Mouse (Mus musculus): ENCODE data around the gene Dhrs4. TPM values are rescaled to one million over a fixed set of nuclear protein-coding genes. Genes with fewer than 3 reads are reported as not detected.

The Dhrs4 gene
- total and polyA plus RNA-seq, 3 experiments: 22.7 to 34.2 TPM; not detected in 1

DNA sequence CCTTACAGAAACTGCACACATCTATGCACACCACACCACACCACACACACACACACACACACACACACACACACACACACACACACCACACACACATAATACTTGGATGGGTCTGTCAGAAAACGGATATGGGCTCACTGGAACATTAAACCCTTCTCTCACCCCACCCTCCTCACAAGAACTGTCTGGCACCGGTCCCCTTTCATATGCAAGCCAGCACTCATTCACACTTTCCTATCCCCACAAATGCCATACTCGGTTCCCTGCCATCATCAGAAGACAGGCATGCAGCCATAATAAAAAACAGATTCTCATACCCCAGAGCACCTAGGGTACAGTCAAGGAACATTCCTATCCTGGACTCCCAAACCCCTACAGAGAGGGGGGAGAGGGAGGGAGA lies 13.5 kb downstream of the Dhrs4 start:
- no peak overlapping the region for H3K9ac ChIP-seq (ENCODE audit: control insufficient read depth, low read depth, low read length, poor library complexity, severe bottlenecking)
- H3K4me3 ChIP-seq (ENCODE audit: control insufficient read depth in 1 of 2, insufficient read depth in 1 of 2, low read depth in 2 of 2, low read length in 2 of 2): no peak overlapping the region
- no peaks in the 10 kb centered on the region for H3K9me3 ChIP-seq (replicated peaks; ENCODE audit: insufficient read depth, low read length)

DNA sequence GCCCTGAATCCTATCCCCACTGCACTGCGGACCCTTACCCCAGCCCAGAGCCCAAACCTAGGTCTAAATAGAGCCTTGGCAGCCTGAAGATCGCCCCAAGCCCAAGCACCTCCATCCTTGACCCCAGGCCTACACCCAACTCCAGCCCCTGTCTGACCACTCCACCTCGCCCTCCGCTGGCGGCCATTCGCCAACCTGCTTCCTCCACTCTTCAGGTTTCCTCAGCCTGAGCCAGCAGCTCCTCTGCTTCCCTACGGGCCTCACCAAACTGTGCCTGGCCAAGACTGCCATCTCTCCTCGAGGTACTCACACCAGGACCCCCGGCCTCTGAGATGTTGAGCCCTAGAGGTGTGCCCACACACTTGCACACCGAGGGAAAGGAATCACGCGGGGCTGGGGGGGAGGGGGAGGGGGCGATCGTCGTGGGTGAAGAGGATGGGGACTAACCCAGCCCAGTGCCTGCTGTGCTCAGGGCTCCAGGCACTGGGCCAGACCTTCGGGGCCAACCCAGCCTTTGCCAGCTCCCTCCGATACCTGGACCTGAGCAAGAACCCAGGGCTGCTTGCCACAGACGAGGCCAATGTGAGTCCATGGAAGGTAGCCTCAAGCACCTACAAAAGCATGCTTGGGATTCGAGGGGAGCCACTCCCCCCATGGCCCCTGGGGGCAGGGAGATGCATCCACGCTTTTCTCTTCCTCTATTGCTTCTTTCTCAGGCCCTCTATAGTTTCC lies 17.1 kb downstream of the Dhrs4 start:
- Histone ChIP-seq H3K79me2 (ENCODE audit: control insufficient read depth, insufficient read depth, low read length, poor library complexity) (no peaks in the 10 kb centered on the region), H3K36me3 (ENCODE audit: control insufficient read depth in 1 of 2, insufficient read depth in 2 of 2, low read length in 2 of 2) (peaks cover 0 to 3% of the 10 kb centered on the region in 2 experiments; a peak in 1 of 4 replicates), H3K27me3 (ENCODE audit: control insufficient read depth in 1 of 2, insufficient read depth in 2 of 2, low read length in 2 of 2) (no peaks in the 10 kb centered on the region; a peak in 1 of 4 replicates), H3K27ac (ENCODE audit: control insufficient read depth, low read depth, low read length) (no peak overlapping the region), H3K4me1 (ENCODE audit: control insufficient read depth in 1 of 2, insufficient read depth in 2 of 2, low read length in 2 of 2) (peaks cover 0 to 5% of the 10 kb centered on the region in 2 experiments; a peak in 2 of 4 replicates), H3K4me3 (ENCODE audit: control insufficient read depth in 1 of 2, insufficient read depth in 1 of 2, low read depth in 2 of 2, low read length in 2 of 2) (no peak overlapping the region), H3K9ac (ENCODE audit: control insufficient read depth, low read depth, low read length, poor library complexity, severe bottlenecking) (no peak overlapping the region), H3K9me3 (replicated peaks; ENCODE audit: insufficient read depth, low read length) (no peaks in the 10 kb centered on the region)
- no peak for DNase-seq (ENCODE audit: low read depth, low spot score)
- no peak for TF ChIP-seq MEF2A (IDR thresholded peaks at IDR 0.05; ENCODE audit: extremely low read depth, insufficient replicate concordance, low read depth, low read length, poor library complexity, severe bottlenecking)
- TF ChIP-seq SMC3 (IDR thresholded peaks at IDR 0.05; ENCODE audit: low read depth, low read length): no peak
- no peak for TF ChIP-seq CTCF (IDR thresholded peaks at IDR 0.05 in 2 of 3, conservative IDR thresholded peaks at IDR 0.05 in 1 of 3; ENCODE audit: control insufficient read depth in 1 of 3, insufficient read depth in 1 of 3, low read depth in 2 of 3, low read length in 3 of 3, poor library complexity in 1 of 3, severe bottlenecking in 1 of 3)
- no peak for TF ChIP-seq ZMIZ1 (IDR thresholded peaks at IDR 0.05; ENCODE audit: low read depth, low read length)
- no peak for TF ChIP-seq GABPA (IDR thresholded peaks at IDR 0.05; ENCODE audit: low read depth, low read length)
- no peak for TF ChIP-seq SIN3A (IDR thresholded peaks at IDR 0.05; ENCODE audit: low read length)
- no peak for TF ChIP-seq RCOR1 (IDR thresholded peaks at IDR 0.05; ENCODE audit: low read depth, low read length)
- TF ChIP-seq MAX (IDR thresholded peaks at IDR 0.05; ENCODE audit: low read length): no peak
- no peak for TF ChIP-seq POLR2A (IDR thresholded peaks at IDR 0.05; ENCODE audit: control insufficient read depth in 1 of 2, insufficient read depth in 1 of 2, low read depth in 1 of 2, low read length in 2 of 2, poor library complexity in 1 of 2)
- no peak for TF ChIP-seq GATA1 (IDR thresholded peaks at IDR 0.05; ENCODE audit: low read depth, low read length)
- no peak for TF ChIP-seq CHD1 (IDR thresholded peaks at IDR 0.05; ENCODE audit: low read depth, low read length)
- no peak for TF ChIP-seq EP300 (IDR thresholded peaks at IDR 0.05; ENCODE audit: low read depth in 1 of 2, low read length in 2 of 2)
- TF ChIP-seq JUND (IDR thresholded peaks at IDR 0.05; ENCODE audit: low read depth, low read length): no peak

More for the DNA sequence above, 13.5 kb downstream of the Dhrs4 start:
- Histone ChIP-seq H3K36me3 (ENCODE audit: control insufficient read depth in 1 of 2, insufficient read depth in 2 of 2, low read length in 2 of 2) (peaks cover 0 to 5% of the 10 kb centered on the region in 2 experiments; a peak in 2 of 4 replicates), H3K27ac (ENCODE audit: control insufficient read depth, low read depth, low read length) (no peak overlapping the region), H3K27me3 (ENCODE audit: control insufficient read depth in 1 of 2, insufficient read depth in 2 of 2, low read length in 2 of 2) (no peaks in the 10 kb centered on the region), H3K79me2 (ENCODE audit: control insufficient read depth, insufficient read depth, low read length, poor library complexity) (no peaks in the 10 kb centered on the region), H3K4me1 (ENCODE audit: control insufficient read depth in 1 of 2, insufficient read depth in 2 of 2, low read length in 2 of 2) (peaks cover 0 to 5% of the 10 kb centered on the region in 2 experiments; a peak in 2 of 4 replicates)
- DNase-seq (ENCODE audit: low read depth, low spot score): no peak
- no peak for TF ChIP-seq SIN3A (IDR thresholded peaks at IDR 0.05; ENCODE audit: low read length)

Measured in MEL (cell line).